Mouse (Mus musculus): ENCODE data around the gene Cdk18. TPM values are rescaled to one million over a fixed set of nuclear protein-coding genes. Genes with fewer than 3 reads are reported as not detected.

Cdk18 gene
- total and polyA plus RNA-seq, 3 experiments, result 0.32 to 2.5 (median 1.1) TPM

GRCm38 (mm10) chr1:132125249-132125648 lies 14.2 kb downstream of the Cdk18 start:
- no peak overlapping the region for H3K9ac ChIP-seq (ENCODE audit: insufficient read depth, low read depth)
- DNase-seq (ENCODE audit: extremely low read depth), result no peak
- H3K27ac ChIP-seq (ENCODE audit: insufficient read depth, low read depth), result no peak overlapping the region
- no peaks in the 10 kb centered on the region for H3K36me3 ChIP-seq (replicated peaks in 1 of 2; ENCODE audit: control insufficient read depth in 1 of 2, insufficient read depth in 1 of 2, low read length in 1 of 2)
- TF ChIP-seq POLR2A (IDR thresholded peaks at IDR 0.05; ENCODE audit: low read depth, low read length), result no peak
- TF ChIP-seq JUND (conservative IDR thresholded peaks at IDR 0.05; ENCODE audit: low read depth, low read length), result no peak
- TF ChIP-seq CHD2 (IDR thresholded peaks at IDR 0.05; ENCODE audit: low read length), result no peak
- TF ChIP-seq MAZ (IDR thresholded peaks at IDR 0.05; ENCODE audit: low read depth, low read length), result no peak
- TF ChIP-seq IRF4 (IDR thresholded peaks at IDR 0.05; ENCODE audit: low read depth, low read length), result no peak
- in situ Hi-C loops (cut with MboI; ENCODE audit: low pct_ligation_motif_present, low pct_unique_long_range_greater_than_20kb, low sequenced_read_pairs), result no loop called here
- peaks cover 20 to 48% of the 10 kb centered on the region in 2 experiments for H3K4me1 ChIP-seq (ENCODE audit: control insufficient read depth in 1 of 2, insufficient read depth in 2 of 2)
- H3K9me3 ChIP-seq (replicated peaks; ENCODE audit: low read length), result no peaks in the 10 kb centered on the region
- peaks cover 5% of the 10 kb centered on the region for H3K27me3 ChIP-seq (replicated peaks)
- dilution Hi-C loops (cut with MboI; ENCODE audit: extremely low pct_ligation_motif_present, extremely low pct_unique_long_range_greater_than_20kb, low sequenced_read_pairs), result no loop called here
- no peak overlapping the region for H3K4me2 ChIP-seq (ENCODE audit: insufficient read depth, low read depth, poor library complexity, severe bottlenecking)
- no peaks in the 10 kb centered on the region for H3K79me2 ChIP-seq (replicated peaks; ENCODE audit: control insufficient read depth, extremely low read depth, insufficient read depth, poor library complexity, severe bottlenecking)
- H3K4me3 ChIP-seq (replicated peaks in 1 of 3; ENCODE audit: low read depth in 2 of 3, low read length in 2 of 3, poor library complexity in 1 of 3), result no peak overlapping the region

GRCm38 (mm10) chr1:132123420-132124014 lies 16.0 kb downstream of the Cdk18 start:
- Histone ChIP-seq H3K36me3 (replicated peaks in 1 of 2; ENCODE audit: control insufficient read depth in 1 of 2, insufficient read depth in 1 of 2, low read length in 1 of 2) (no peaks in the 10 kb centered on the region), H3K79me2 (replicated peaks; ENCODE audit: control insufficient read depth, extremely low read depth, insufficient read depth, poor library complexity, severe bottlenecking) (no peaks in the 10 kb centered on the region), H3K27ac (ENCODE audit: insufficient read depth, low read depth) (no peak overlapping the region), H3K9me3 (replicated peaks; ENCODE audit: low read length) (no peaks in the 10 kb centered on the region), H3K9ac (ENCODE audit: insufficient read depth, low read depth) (no peak overlapping the region), H3K4me1 (ENCODE audit: control insufficient read depth in 1 of 2, insufficient read depth in 2 of 2) (peaks cover 17 to 36% of the 10 kb centered on the region in 2 experiments), H3K4me2 (ENCODE audit: insufficient read depth, low read depth, poor library complexity, severe bottlenecking) (no peak overlapping the region), H3K4me3 (replicated peaks in 1 of 3; ENCODE audit: low read depth in 2 of 3, low read length in 2 of 3, poor library complexity in 1 of 3) (no peak overlapping the region), H3K27me3 (replicated peaks) (peaks cover 8% of the 10 kb centered on the region)
- dilution Hi-C loops (cut with MboI; ENCODE audit: extremely low pct_ligation_motif_present, extremely low pct_unique_long_range_greater_than_20kb, low sequenced_read_pairs), result no loop called here
- DNase-seq (ENCODE audit: extremely low read depth), result no peak
- no peak for TF ChIP-seq ETS1 (conservative IDR thresholded peaks at IDR 0.05; ENCODE audit: low read depth, low read length)
- no peak for TF ChIP-seq MAZ (IDR thresholded peaks at IDR 0.05; ENCODE audit: low read depth, low read length)
- no peak for TF ChIP-seq USF2 (conservative IDR thresholded peaks at IDR 0.05; ENCODE audit: low read depth, low read length)
- no peak for TF ChIP-seq MAFK (IDR thresholded peaks at IDR 0.05; ENCODE audit: insufficient replicate concordance, low read length)
- no peak for TF ChIP-seq SMC3 (IDR thresholded peaks at IDR 0.05; ENCODE audit: low read depth, low read length)
- TF ChIP-seq JUN (IDR thresholded peaks at IDR 0.05; ENCODE audit: insufficient read depth, low read depth, low read length), result no peak
- no peak for TF ChIP-seq SIN3A (IDR thresholded peaks at IDR 0.05; ENCODE audit: low read length)
- no peak for TF ChIP-seq GABPA (IDR thresholded peaks at IDR 0.05; ENCODE audit: insufficient replicate concordance, low read depth, low read length)
- TF ChIP-seq RAD21 (IDR thresholded peaks at IDR 0.05; ENCODE audit: low read depth, low read length), result no peak
- in situ Hi-C loops (cut with MboI; ENCODE audit: low pct_ligation_motif_present, low pct_unique_long_range_greater_than_20kb, low sequenced_read_pairs), result loop anchor here (5.0 kb wide), 1 partner anchor 34 kb away; no protein-coding TSS in a partner anchor

DNA sequence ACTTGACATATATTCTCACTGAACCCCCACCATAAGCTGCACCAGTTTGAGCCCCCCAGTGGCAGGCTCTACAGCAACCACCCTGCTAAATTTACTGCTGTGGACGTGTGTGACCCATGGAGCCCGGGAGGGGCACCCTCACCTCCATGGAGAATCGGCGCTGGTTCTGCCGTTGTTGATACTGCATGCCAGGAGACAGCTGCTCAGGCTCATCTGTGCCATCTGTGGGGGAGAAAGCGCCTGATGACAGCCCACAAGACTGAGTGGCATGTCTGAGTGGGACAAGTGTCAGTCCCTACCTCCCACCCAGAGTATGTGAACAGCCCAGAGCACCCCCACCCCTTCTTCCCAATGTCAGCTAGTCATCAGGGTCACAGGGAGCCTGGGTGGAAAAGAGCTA lies 17.6 kb downstream of the Cdk18 start:
- H3K4me2 ChIP-seq (ENCODE audit: insufficient read depth, low read depth, poor library complexity, severe bottlenecking), result no peak overlapping the region
- TF ChIP-seq ZMIZ1 (IDR thresholded peaks at IDR 0.05; ENCODE audit: low read depth, low read length) (no peak), CHD1 (IDR thresholded peaks at IDR 0.05; ENCODE audit: low read depth, low read length) (no peak), TCF12 (IDR thresholded peaks at IDR 0.05; ENCODE audit: low read depth, low read length) (no peak), JUND (conservative IDR thresholded peaks at IDR 0.05; ENCODE audit: low read depth, low read length) (no peak), SIN3A (IDR thresholded peaks at IDR 0.05; ENCODE audit: low read length) (no peak), RCOR1 (conservative IDR thresholded peaks at IDR 0.05; ENCODE audit: low read depth, low read length) (no peak), NRF1 (IDR thresholded peaks at IDR 0.05; ENCODE audit: low read depth, low read length) (no peak), MAZ (IDR thresholded peaks at IDR 0.05; ENCODE audit: low read depth, low read length) (no peak), BHLHE40 (IDR thresholded peaks at IDR 0.05; ENCODE audit: low read depth, low read length) (no peak), NELFE (IDR thresholded peaks at IDR 0.05; ENCODE audit: low read depth, low read length) (no peak), IRF4 (IDR thresholded peaks at IDR 0.05; ENCODE audit: low read depth, low read length) (no peak), USF1 (IDR thresholded peaks at IDR 0.05; ENCODE audit: low read depth, low read length) (no peak)
- H3K27me3 ChIP-seq (replicated peaks), result peaks cover 10% of the 10 kb centered on the region
- H3K9ac ChIP-seq (ENCODE audit: insufficient read depth, low read depth), result no peak overlapping the region
- no peaks in the 10 kb centered on the region for H3K79me2 ChIP-seq (replicated peaks; ENCODE audit: control insufficient read depth, extremely low read depth, insufficient read depth, poor library complexity, severe bottlenecking)
- in situ Hi-C loops (cut with MboI; ENCODE audit: low pct_ligation_motif_present, low pct_unique_long_range_greater_than_20kb, low sequenced_read_pairs) (loop anchor here (5.0 kb wide), 1 partner anchor 35 kb away; no protein-coding TSS in a partner anchor), dilution Hi-C loops (cut with MboI; ENCODE audit: extremely low pct_ligation_motif_present, extremely low pct_unique_long_range_greater_than_20kb, low sequenced_read_pairs) (no loop called here)
- H3K4me1 ChIP-seq (ENCODE audit: control insufficient read depth in 1 of 2, insufficient read depth in 2 of 2), result peaks cover 5 to 25% of the 10 kb centered on the region in 2 experiments; a peak in 3 of 4 replicates
- DNase-seq (ENCODE audit: extremely low read depth), result no peak
- no peaks in the 10 kb centered on the region for H3K36me3 ChIP-seq (replicated peaks in 1 of 2; ENCODE audit: control insufficient read depth in 1 of 2, insufficient read depth in 1 of 2, low read length in 1 of 2)
- no peak overlapping the region for H3K4me3 ChIP-seq (replicated peaks in 1 of 3; ENCODE audit: low read depth in 2 of 3, low read length in 2 of 3, poor library complexity in 1 of 3)
- H3K9me3 ChIP-seq (replicated peaks; ENCODE audit: low read length), result no peaks in the 10 kb centered on the region
- H3K27ac ChIP-seq (ENCODE audit: insufficient read depth, low read depth), result no peak overlapping the region

All from CH12.LX (cell line).